Mouse (Mus musculus) lung, adult 2 months (tissue): ENCODE results near the gene Tac2.

ENCODE experiments used
- CTCF ChIP-seq: fragments of 200-500 bp; IDR thresholded peaks from 2 replicates; pipeline ENCODE4 v1.5.1; 2011; ENCODE audit warnings: mild to moderate bottlenecking, low read length, control low read depth; ENCODE audit not compliant: insufficient read depth
- POLR2A ChIP-seq: fragments of 200-500 bp; IDR thresholded peaks from 2 replicates; pipeline ENCODE4 v1.6.1; 2011; ENCODE audit warnings: low read depth, mild to moderate bottlenecking, control low read depth, low read length, borderline replicate concordance; ENCODE audit errors: extremely low read depth

DNA sequence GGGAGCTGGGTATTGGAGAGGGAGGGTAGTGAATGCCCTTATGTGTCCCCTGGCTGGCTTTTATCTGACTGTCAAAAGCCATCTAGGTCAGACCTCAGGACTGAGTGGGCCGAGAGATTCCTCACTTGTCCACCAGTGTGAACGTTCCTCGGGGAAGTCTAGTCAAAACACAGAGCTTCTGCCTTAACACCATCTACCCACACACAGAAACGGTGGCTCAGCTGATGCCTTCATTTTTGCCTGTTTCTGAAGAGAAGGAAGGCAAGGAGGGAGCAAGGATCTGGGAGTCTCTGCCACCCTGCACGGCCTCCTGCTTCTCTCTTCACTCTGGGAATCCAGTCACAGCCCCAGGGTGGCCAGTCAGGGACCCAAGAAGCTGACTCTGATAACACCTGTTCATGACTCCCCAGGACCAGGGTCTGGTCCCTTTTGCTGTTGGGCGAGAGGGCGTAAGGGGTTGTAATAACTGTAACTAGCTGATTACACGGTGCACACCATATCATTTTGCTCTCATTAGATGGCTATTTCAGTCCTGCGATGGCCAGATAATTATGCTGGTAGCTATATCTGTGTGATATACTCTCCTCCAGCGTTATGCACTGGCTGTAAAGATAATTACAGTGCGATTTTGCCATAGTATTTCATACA is 6.1 kb downstream of the Tac2 start:
- TF ChIP-seq CTCF (no peak), POLR2A (no peak)
